Mouse (Mus musculus) urinary bladder, postnatal 4 days (tissue): ENCODE results near the gene Trmt10c.
"Not testable (repeated sequence)": the region's sequence is repeated elsewhere in the genome, so short reads cannot be mapped to it uniquely, and the experiment has no call there.

ENCODE experiments used
- DNase-seq, 2 experiments: peaks; one replicate each; pipeline ENCODE4 v3.0.0; 2021 to 2022; ENCODE audit warnings: low spot score in 2 of 2

The Trmt10c gene

GRCm38 (mm10) chr16:56048038-56048437, 10.4 kb upstream of the Trmt10c start, which contains the start of gene Senp7:
Gene Senp7 (plus strand): TSS chr16:56048338.
- DNase-seq: not testable (repeated sequence)

GRCm38 (mm10) chr16:56038090-56038489, 471 bp upstream of the Trmt10c start:
- DNase-seq: no peak

- DNase-seq: no peak
These were observed 1.1 kb downstream of the Trmt10c start for GRCm38 (mm10) chr16:56036501-56036900.

- no peak for DNase-seq
These were observed 3.1 kb downstream of the Trmt10c start for GRCm38 (mm10) chr16:56034566-56034965.

- peak; percentile 96 to 99 for DNase-seq
These were observed 7.9 kb downstream of the Trmt10c start, which contains the start of gene Pcnp for GRCm38 (mm10) chr16:56029661-56030082. Gene Pcnp (minus strand): TSS chr16:56029739.

- DNase-seq: peak in 1 of 2 experiments; percentile 62
These were observed 8.7 kb downstream of the Trmt10c start for GRCm38 (mm10) chr16:56028722-56029551.

GRCm38 (mm10) chr16:56027854-56028629, 9.6 kb downstream of the Trmt10c start:
- DNase-seq: no peak

- no peak for DNase-seq
These were observed 18.0 kb downstream of the Trmt10c start for GRCm38 (mm10) chr16:56019660-56020059.

- no peak for DNase-seq
These were observed 23.5 kb downstream of the Trmt10c start for GRCm38 (mm10) chr16:56014076-56014475.

GRCm38 (mm10) chr16:56012789-56013743, 24.6 kb downstream of the Trmt10c start:
- no peak for DNase-seq

- no peak for DNase-seq
These were observed 28.8 kb downstream of the Trmt10c start for GRCm38 (mm10) chr16:56008862-56009261.

GRCm38 (mm10) chr16:56006798-56007197, 30.8 kb downstream of the Trmt10c start:
- no peak for DNase-seq

- no peak for DNase-seq
These were observed 43.4 kb downstream of the Trmt10c start for GRCm38 (mm10) chr16:55994235-55994634.

GRCm38 (mm10) chr16:55990311-55990710, 47.3 kb downstream of the Trmt10c start:
- no peak for DNase-seq

GRCm38 (mm10) chr16:55986001-55986400, 51.6 kb downstream of the Trmt10c start:
- DNase-seq: no peak
